In the genomic region with DNA sequence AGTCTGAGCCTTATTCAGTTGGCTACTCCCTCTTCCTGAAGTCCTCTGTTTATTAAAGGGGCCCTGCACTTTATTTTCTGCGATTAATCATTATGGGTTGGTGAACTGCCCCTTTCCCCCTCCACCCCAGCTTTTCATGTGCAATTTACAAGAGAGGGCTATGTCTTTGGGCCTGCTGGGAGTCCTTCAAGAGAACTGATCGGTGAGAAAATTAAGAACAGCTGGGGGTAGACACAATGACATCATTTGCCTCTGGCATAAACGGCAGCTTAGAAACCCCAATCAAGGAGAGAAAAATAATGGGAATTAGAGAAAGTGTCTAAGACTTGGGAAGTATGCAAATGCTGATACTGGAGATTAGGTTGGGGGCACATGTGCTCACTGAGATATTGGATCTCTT, we compare ENCODE assay signal across 25 mouse cellular contexts.
DNase-seq lines count a peak whose midpoint lies in the region; ATAC-seq and TF ChIP-seq lines count a peak whose summit lies in the region.
"Had no signal": no experiment of that assay in that cellular context is flagged by ENCODE, and none has a peak within 500 bp of the region (broad histone marks: within the 10 kb centered on the region; RNA-seq: fewer than 3 reads in every experiment).

No protein-coding gene starts in this region.

- H3K9me3 ChIP-seq in forebrain, embryonic 12.5 days, result no peaks in the 10 kb centered on the region
- no peaks in the 10 kb centered on the region for H3K9me3 ChIP-seq in forebrain, postnatal 0 days (ENCODE audit: low read length)
- no peaks in the 10 kb centered on the region for H3K9me3 ChIP-seq in forebrain, embryonic 16.5 days (ENCODE audit: control insufficient read depth, low read length)
- H3K9me3 ChIP-seq: embryonic facial prominence, embryonic 13.5 days; embryonic facial prominence, embryonic 15.5 days; G1E had no signal

- 36% methylated on average over 3 of the region's 3 CpGs for WGBS in forebrain, embryonic 12.5 days
- WGBS in forebrain, postnatal 0 days, result 39% methylated on average over 3 of the region's 3 CpGs
- 25% methylated on average over 3 of the region's 3 CpGs for WGBS in forebrain, embryonic 16.5 days

- no peaks in the 10 kb centered on the region for H3K27me3 ChIP-seq in forebrain, embryonic 12.5 days
- no peaks in the 10 kb centered on the region for H3K27me3 ChIP-seq in forebrain, postnatal 0 days (ENCODE audit: insufficient read depth, low read length)
- no peaks in the 10 kb centered on the region for H3K27me3 ChIP-seq in forebrain, embryonic 16.5 days (replicated peaks; ENCODE audit: control insufficient read depth, insufficient read depth, low read length)
- H3K27me3 ChIP-seq: CH12.LX; embryonic facial prominence, embryonic 13.5 days; embryonic facial prominence, embryonic 15.5 days had no signal

- no peak overlapping the region for H3K4me2 ChIP-seq in forebrain, embryonic 12.5 days
- no peak overlapping the region for H3K4me2 ChIP-seq in forebrain, postnatal 0 days (ENCODE audit: low read depth)
- H3K4me2 ChIP-seq in forebrain, embryonic 16.5 days (ENCODE audit: low read length), result no peak overlapping the region
- H3K4me2 ChIP-seq: embryonic facial prominence, embryonic 13.5 days; embryonic facial prominence, embryonic 15.5 days had no signal

- no peak overlapping the region for H3K4me3 ChIP-seq in forebrain, embryonic 12.5 days (replicated peaks)
- H3K4me3 ChIP-seq in forebrain, postnatal 0 days (ENCODE audit: low read depth, low read length), result no peak overlapping the region
- no peak overlapping the region for H3K4me3 ChIP-seq in forebrain, embryonic 16.5 days (replicated peaks; ENCODE audit: low read length)
- H3K4me3 ChIP-seq: embryonic facial prominence, embryonic 13.5 days; embryonic facial prominence, embryonic 15.5 days; erythroblast, embryonic 14.5 days had no signal

- H3K9ac ChIP-seq in forebrain, embryonic 12.5 days, result no peak overlapping the region
- no peak overlapping the region for H3K9ac ChIP-seq in forebrain, postnatal 0 days
- no peak overlapping the region for H3K9ac ChIP-seq in forebrain, embryonic 16.5 days (replicated peaks; ENCODE audit: low read depth, low read length)
- H3K9ac ChIP-seq: embryonic facial prominence, embryonic 13.5 days; embryonic facial prominence, embryonic 15.5 days had no signal

- TF ChIP-seq POLR2A in brain, embryonic 14.5 days (IDR thresholded peaks at IDR 0.05; ENCODE audit: borderline replicate concordance, extremely low read depth, insufficient read depth, insufficient read length, poor library complexity, severe bottlenecking), result no peak

- peak; percentile 0 for DNase-seq in embryo, embryonic 11 days
- DNase-seq in embryo, embryonic 10.5 days (ENCODE audit: low spot score), result no peak
- DNase-seq in forebrain, postnatal 0 days, result no peak
- DNase-seq in brain, embryonic 14.5 days (ENCODE audit: low read depth), result peak; percentile 56
- DNase-seq in left cerebral cortex, postnatal 10 days (ENCODE audit: extremely low spot score in 1 of 2, low spot score in 2 of 2), result no peak
- DNase-seq: adrenal gland, adult 8-10 months; adrenal gland, postnatal 14 days; adrenal gland, postnatal 36 days; B cell, adult 2 months; cerebellum, adult 11 months; cerebellum, adult 18-20 months; cerebellum, adult 8-10 months; cerebellum, adult 9-11 months; cerebellum, postnatal 14 days; cerebellum, postnatal 36 days had no signal

- no peaks in the 10 kb centered on the region for H3K36me3 ChIP-seq in forebrain, embryonic 12.5 days (replicated peaks)
- H3K36me3 ChIP-seq in forebrain, postnatal 0 days (ENCODE audit: insufficient read depth), result no peaks in the 10 kb centered on the region
- no peaks in the 10 kb centered on the region for H3K36me3 ChIP-seq in forebrain, embryonic 16.5 days (ENCODE audit: control insufficient read depth, insufficient read depth)
- H3K36me3 ChIP-seq: embryonic facial prominence, embryonic 13.5 days; embryonic facial prominence, embryonic 15.5 days; G1E had no signal

- intact Hi-C loops in left cerebral cortex, postnatal 10 days (cut with DNase I), result no loop called here

- TF ChIP-seq CTCF in forebrain, postnatal 0 days (IDR thresholded peaks at IDR 0.05; ENCODE audit: low read depth), result no peak
- TF ChIP-seq CTCF in brain, embryonic 14.5 days (IDR thresholded peaks at IDR 0.05; ENCODE audit: borderline replicate concordance, extremely low read depth, insufficient read depth, insufficient read length), result no peak

- no peak overlapping the region for H3K27ac ChIP-seq in forebrain, embryonic 12.5 days
- no peak overlapping the region for H3K27ac ChIP-seq in forebrain, postnatal 0 days (ENCODE audit: low read depth, low read length)
- no peak overlapping the region for H3K27ac ChIP-seq in forebrain, embryonic 16.5 days (ENCODE audit: low read length)
- H3K27ac ChIP-seq: embryonic facial prominence, embryonic 13.5 days; embryonic facial prominence, embryonic 15.5 days had no signal

- ATAC-seq in forebrain, embryonic 12.5 days (ENCODE audit: low FRiP score), result peak; percentile 46; the same call in 1 of the 2 replicates
- ATAC-seq in forebrain, postnatal 0 days, result no peak
- ATAC-seq in forebrain, embryonic 16.5 days, result peak; percentile 28; the same call in 1 of the 2 replicates
- ATAC-seq: activated CD4-positive, CD25-positive, alpha-beta regulatory T cell, adult 4 months; CD4-positive, CD25-positive, alpha-beta regulatory T cell, adult 4 months; Patski had no signal

- H3K4me1 ChIP-seq in forebrain, embryonic 12.5 days, result no peaks in the 10 kb centered on the region
- no peaks in the 10 kb centered on the region for H3K4me1 ChIP-seq in forebrain, postnatal 0 days (ENCODE audit: insufficient read depth)
- 0 out of 2 replicates have a peak, but pooled peaks cover 3% of the 10 kb centered on the region for H3K4me1 ChIP-seq in forebrain, embryonic 16.5 days (replicated peaks; ENCODE audit: control insufficient read depth, insufficient read depth, low read length)
- H3K4me1 ChIP-seq: embryonic facial prominence, embryonic 13.5 days; embryonic facial prominence, embryonic 15.5 days had no signal

Comparison
In these comparisons a context has a peak if more than half of its experiments do, and no peak if none do; other contexts are left out.
1. DNase-seq: peak in embryo, embryonic 11 days (single experiment) and brain, embryonic 14.5 days (single experiment); none in embryo, embryonic 10.5 days (single experiment), forebrain, postnatal 0 days (single experiment) and left cerebral cortex, postnatal 10 days (0 of 2).